Mouse (Mus musculus) MEL (cell line): ENCODE data around the gene AK157302. TPM values are rescaled to one million over a fixed set of nuclear protein-coding genes. Genes with fewer than 3 reads are reported as not detected.
"Not testable (repeated sequence)": the region's sequence is repeated elsewhere in the genome, so short reads cannot be mapped to it uniquely, and the experiment has no call there.

ENCODE experiments used
- DNase-seq: peaks from one replicate; pipeline ENCODE4 v3.0.0; 2011; ENCODE audit warnings: low read depth, low spot score
- H3K27ac ChIP-seq: 2 replicates; pipeline ENCODE4 v1.5.1; 2012; ENCODE audit warnings: low read depth, mild to moderate bottlenecking, control low read depth, low read length, moderate library complexity; ENCODE audit not compliant: control insufficient read depth
- H3K27me3 ChIP-seq, 2 experiments: fragments of 150-350 bp in 1 of 2; sonication (generic) in 1 of 2; 2 replicates each; pipeline ENCODE4 v1.6.1; 2012; ENCODE audit warnings: low read length in 2 of 2, mild to moderate bottlenecking in 2 of 2, improper control_type of control experiment in 1 of 2, moderate library complexity in 1 of 2; ENCODE audit not compliant: insufficient read depth in 2 of 2, control insufficient read depth in 1 of 2
- H3K36me3 ChIP-seq, 2 experiments: 2 replicates each; pipeline ENCODE4 v1.6.1; 2012 to 2014; ENCODE audit warnings: low read length in 2 of 2, improper control_type of control experiment in 1 of 2, inconsistent platforms in 1 of 2, mild to moderate bottlenecking in 1 of 2; ENCODE audit not compliant: insufficient read depth in 2 of 2, control insufficient read depth in 1 of 2
- H3K4me1 ChIP-seq, 2 experiments: fragments of 150-350 bp in 1 of 2; sonication (generic) in 1 of 2; 2 replicates each; pipeline ENCODE4 v1.6.1; 2012; ENCODE audit warnings: low read length in 2 of 2, improper control_type of control experiment in 1 of 2, mild to moderate bottlenecking in 1 of 2; ENCODE audit not compliant: insufficient read depth in 2 of 2, control insufficient read depth in 1 of 2
- H3K4me3 ChIP-seq, 2 experiments: fragments of 150-350 bp in 1 of 2; sonication (generic) in 1 of 2; 2 replicates each; pipeline ENCODE4 v1.5.1; 2012; ENCODE audit warnings: low read depth in 2 of 2, low read length in 2 of 2, mild to moderate bottlenecking in 2 of 2, moderate library complexity in 2 of 2, control low read depth in 1 of 2, improper control_type of control experiment in 1 of 2; ENCODE audit not compliant: control insufficient read depth in 1 of 2, insufficient read depth in 1 of 2
- H3K79me2 ChIP-seq: 2 replicates; pipeline ENCODE4 v1.6.1; 2012; ENCODE audit warnings: mild to moderate bottlenecking, low read length, moderate library complexity; ENCODE audit not compliant: control insufficient read depth, poor library complexity, insufficient read depth
- H3K9ac ChIP-seq: 2 replicates; pipeline ENCODE4 v1.6.1; 2012; ENCODE audit warnings: low read depth, mild to moderate bottlenecking, control low read depth, low read length, moderate library complexity; ENCODE audit not compliant: control insufficient read depth, poor library complexity, severe bottlenecking
- H3K9me3 ChIP-seq: fragments of 150-350 bp; sonication (generic); replicated peaks from 2 replicates; pipeline ENCODE4 v1.6.1; 2012; ENCODE audit warnings: mild to moderate bottlenecking, low read length, improper control_type of control experiment, moderate library complexity; ENCODE audit not compliant: insufficient read depth
- CTCF ChIP-seq, 3 experiments: IDR thresholded peaks in 2 of 3; conservative IDR thresholded peaks in 1 of 3; 2 replicates each; pipeline ENCODE4 v1.5.1; 2011 to 2012; ENCODE audit warnings: low read length in 3 of 3, low read depth in 2 of 3, mild to moderate bottlenecking in 2 of 3, improper control_type of control experiment in 1 of 3, inconsistent platforms in 1 of 3, mixed read lengths in 1 of 3, moderate library complexity in 1 of 3; ENCODE audit not compliant: control insufficient read depth in 1 of 3, insufficient read depth in 1 of 3, poor library complexity in 1 of 3, severe bottlenecking in 1 of 3
- ELF1 ChIP-seq: IDR thresholded peaks from 2 replicates; pipeline ENCODE4 v1.6.1; 2014; ENCODE audit warnings: low read depth, mild to moderate bottlenecking, inconsistent platforms, low read length, improper control_type of control experiment, moderate library complexity
- EP300 ChIP-seq, 2 experiments: IDR thresholded peaks; 2 replicates each; pipeline ENCODE4 v1.6.1; 2011; ENCODE audit warnings: improper control_type of control experiment in 2 of 2, low read length in 2 of 2, low read depth in 1 of 2, mild to moderate bottlenecking in 1 of 2
- GATA1 ChIP-seq: IDR thresholded peaks from 2 replicates; pipeline ENCODE4 v1.6.1; 2011; ENCODE audit warnings: low read depth, low read length, improper control_type of control experiment
- HCFC1 ChIP-seq: IDR thresholded peaks from 2 replicates; pipeline ENCODE4 v1.6.1; 2012; ENCODE audit warnings: low read depth, mild to moderate bottlenecking, inconsistent platforms, low read length, improper control_type of control experiment, moderate library complexity
- JUND ChIP-seq: IDR thresholded peaks from 2 replicates; pipeline ENCODE4 v1.6.1; 2011; ENCODE audit warnings: low read depth, mild to moderate bottlenecking, improper control_type of control experiment, low read length
- MEF2A ChIP-seq: IDR thresholded peaks from 2 replicates; pipeline ENCODE4 v1.6.1; 2014; ENCODE audit warnings: low read depth, mild to moderate bottlenecking, inconsistent platforms, low read length, improper control_type of control experiment; ENCODE audit not compliant: poor library complexity, insufficient replicate concordance, severe bottlenecking; ENCODE audit errors: extremely low read depth
- POLR2AphosphoS2 ChIP-seq: IDR thresholded peaks from 2 replicates; pipeline ENCODE4 v1.6.1; 2011; ENCODE audit warnings: low read length, improper control_type of control experiment
- RAD21 ChIP-seq: IDR thresholded peaks from 2 replicates; pipeline ENCODE4 v1.6.1; 2011; ENCODE audit warnings: mild to moderate bottlenecking, low read depth, low read length, improper control_type of control experiment
- TAL1 ChIP-seq: IDR thresholded peaks from 2 replicates; pipeline ENCODE4 v1.6.1; 2012; ENCODE audit warnings: mild to moderate bottlenecking, inconsistent platforms, low read length, moderate library complexity, mixed read lengths
- TCF12 ChIP-seq: IDR thresholded peaks from 2 replicates; pipeline ENCODE4 v1.6.1; 2014; ENCODE audit warnings: low read depth, mild to moderate bottlenecking, inconsistent platforms, low read length, improper control_type of control experiment, moderate library complexity
- USF1 ChIP-seq: IDR thresholded peaks from 2 replicates; pipeline ENCODE4 v1.6.1; 2014; ENCODE audit warnings: low read depth, mild to moderate bottlenecking, inconsistent platforms, low read length, improper control_type of control experiment, moderate library complexity
- ZNF384 ChIP-seq: IDR thresholded peaks from 2 replicates; pipeline ENCODE4 v1.6.1; 2012; ENCODE audit warnings: low read depth, mild to moderate bottlenecking, inconsistent platforms, low read length, improper control_type of control experiment
- polyA plus RNA-seq, 2 experiments: library from polyadenylated mRNA; stranded (reverse) in 1 of 2; unstranded in 1 of 2; fragments of >175 nt in 1 of 2; fragments of >200 nt in 1 of 2; gene quantifications; 2 replicates each; pipeline versions ENCODE4 v1.2.1 to v1.2.4; 2012; ENCODE audit warnings: low replicate concordance in 2 of 2, low read depth in 1 of 2; ENCODE audit not compliant: insufficient read length in 2 of 2, insufficient read depth in 1 of 2, missing spikeins in 1 of 2
- total RNA-seq: library from RNA; depleted of rRNA; stranded (reverse); fragments of 300-350 nt; gene quantifications from 2 replicates; pipeline ENCODE4 v1.2.3, GENCODE M21; 2012

Gene AK157302
- total and polyA plus RNA-seq, 3 experiments, result 0.10 to 0.50 TPM; not detected in 1

- Histone ChIP-seq H3K79me2 (no peaks in the 10 kb centered on the region), H3K27ac (no peak overlapping the region), H3K27me3 (no peaks in the 10 kb centered on the region; a peak in 1 of 4 replicates), H3K36me3 (peaks cover 0 to 7% of the 10 kb centered on the region in 2 experiments; a peak in 2 of 4 replicates), H3K9me3 (no peaks in the 10 kb centered on the region), H3K4me3 (peak overlapping the region in 1 of 2 experiments; percentile 19; a peak in 2 of 4 replicates), H3K9ac (peak overlapping the region; percentile 30; the same call in 1 of the 2 replicates), H3K4me1 (peaks cover 0 to 7% of the 10 kb centered on the region in 2 experiments; a peak in 2 of 4 replicates)
- TF ChIP-seq CTCF (IDR thresholded peaks at IDR 0.05 in 2 of 3, conservative IDR thresholded peaks at IDR 0.05 in 1 of 3; ENCODE audit: control insufficient read depth in 1 of 3, insufficient read depth in 1 of 3, low read depth in 2 of 3, low read length in 3 of 3, poor library complexity in 1 of 3, severe bottlenecking in 1 of 3) (no peak), ZNF384 (no peak), HCFC1 (no peak), TAL1 (peak; percentile 12; the same call in 1 of the 2 replicates), USF1 (no peak), POLR2AphosphoS2 (no peak), EP300 (IDR thresholded peaks at IDR 0.05; ENCODE audit: low read depth in 1 of 2, low read length in 2 of 2) (peak; percentile 54 to 70; a peak in 3 of 4 replicates), ELF1 (no peak), RAD21 (no peak), GATA1 (peak; percentile 78), JUND (no peak), TCF12 (peak; percentile 71), MEF2A (no peak)
- peak; percentile 48 for DNase-seq
These were observed 22.6 kb upstream of the AK157302 start for GRCm38 (mm10) chr13:21472427-21472826.

DNA sequence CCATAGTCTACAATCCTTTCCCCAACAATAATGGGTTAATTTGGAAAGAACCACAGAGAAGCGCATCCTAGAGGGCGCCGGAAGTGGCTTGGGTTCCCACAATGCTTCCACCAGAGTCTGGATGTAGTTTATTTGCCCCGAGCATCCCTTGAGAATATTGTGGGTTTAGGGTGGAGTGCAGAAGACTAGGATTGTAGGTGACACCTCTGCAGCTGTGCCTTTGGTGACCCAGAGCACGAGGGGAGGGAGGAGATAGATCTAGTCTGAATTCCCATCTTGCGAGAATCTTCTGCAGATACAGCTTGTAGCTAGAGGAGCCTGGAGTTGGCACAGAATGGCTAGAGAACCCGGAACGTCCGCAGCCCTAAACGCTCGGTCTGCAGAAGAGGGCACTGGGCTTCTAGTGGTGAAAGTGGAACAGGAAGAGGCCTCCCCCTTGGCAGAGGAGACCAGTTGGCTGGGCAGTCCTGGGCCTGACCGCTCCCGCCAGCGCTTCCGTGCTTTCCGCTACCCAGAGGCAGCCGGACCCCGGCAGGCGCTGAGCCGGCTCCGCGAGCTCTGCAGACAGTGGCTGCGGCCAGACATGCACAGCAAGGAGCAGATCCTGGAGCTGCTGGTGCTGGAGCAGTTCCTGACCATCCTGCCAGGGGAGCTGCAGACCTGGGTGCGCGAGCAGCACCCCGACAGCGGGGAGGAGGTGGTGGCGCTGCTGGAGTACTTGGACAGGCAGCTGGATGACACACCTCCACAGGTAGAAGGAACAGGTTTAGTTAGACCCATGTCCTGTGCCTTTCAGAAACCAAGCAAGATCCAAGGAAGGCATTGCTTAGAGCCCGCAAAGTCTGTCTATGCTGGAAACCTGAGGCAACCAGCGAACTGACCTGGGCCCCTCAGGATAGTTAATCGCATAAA is 16.0 kb upstream of the AK157302 start, which contains the start of the genes Zkscan4 and Gm10065:
Gene Zkscan4, plus strand, starts transcription at position 149 of the 912 bp plus-strand sequence.
Gene Gm10065, minus strand, starts transcription at position 683 of the 912 bp plus-strand sequence.
- not testable (repeated sequence) for H3K27me3 ChIP-seq, DNase-seq, H3K9me3 ChIP-seq, H3K4me1 ChIP-seq, H3K9ac ChIP-seq, H3K4me3 ChIP-seq, H3K27ac ChIP-seq, H3K79me2 ChIP-seq, H3K36me3 ChIP-seq
